Mouse (Mus musculus) midbrain, embryonic 12.5 days (tissue): ENCODE results near the gene Grid2ip. TPM values are rescaled to one million over a fixed set of nuclear protein-coding genes. Genes with fewer than 3 reads are reported as not detected.
"Not testable (repeated sequence)": the region's sequence is repeated elsewhere in the genome, so short reads cannot be mapped to it uniquely, and the experiment has no call there.

Experiments used
- ATAC-seq: fragments of 200-750 bp; cut with Nextera tagmentation; 2 replicates; pipeline ENCODE4 v1.8.0; 2017; ENCODE audit warnings: low read depth, moderate TSS enrichment, moderate library complexity; ENCODE audit not compliant: low FRiP score
- H3K27ac ChIP-seq: fragments of 300-500 bp; sonication (generic); replicated peaks from 2 replicates; pipeline ENCODE4 v1.5.1; 2016; ENCODE audit warnings: mild to moderate bottlenecking
- H3K27me3 ChIP-seq: fragments of 300-500 bp; sonication (generic); 2 replicates; pipeline ENCODE4 v1.6.1; 2016; ENCODE audit warnings: mild to moderate bottlenecking
- H3K36me3 ChIP-seq: fragments of 300-500 bp; sonication (generic); 2 replicates; pipeline ENCODE4 v1.6.1; 2016
- H3K4me1 ChIP-seq: fragments of 300-500 bp; sonication (generic); 2 replicates; pipeline ENCODE4 v1.6.1; 2016
- H3K4me2 ChIP-seq: fragments of 300-500 bp; sonication (generic); replicated peaks from 2 replicates; pipeline ENCODE4 v1.6.1; 2016; ENCODE audit warnings: mild to moderate bottlenecking, moderate library complexity
- H3K4me3 ChIP-seq: fragments of 300-500 bp; sonication (generic); 2 replicates; pipeline ENCODE4 v1.5.1; 2016; ENCODE audit warnings: mild to moderate bottlenecking
- H3K9ac ChIP-seq: fragments of 300-500 bp; sonication (generic); replicated peaks from 2 replicates; pipeline ENCODE4 v1.6.1; 2016; ENCODE audit warnings: mild to moderate bottlenecking, moderate library complexity
- H3K9me3 ChIP-seq: fragments of 300-500 bp; sonication (generic); 2 replicates; pipeline ENCODE4 v1.6.1; 2016; ENCODE audit warnings: mild to moderate bottlenecking
- WGBS: fragments of 180-500 bp; shearing (Covaris S2); methylation state at CpG from one replicate; pipeline ENCODE4 v1.1.7; 2016; 5-methylcytosine and 5-hydroxymethylcytosine counted together
- polyA plus RNA-seq: library from polyadenylated mRNA; unstranded; fragments of >200 nt; fragmentation: Nextera tagmentation; extraction: Ambion mirVana; gene quantifications from 2 replicates; pipeline ENCODE4 v1.2.1, GENCODE M21; 2016

Gene Grid2ip
- polyA plus RNA-seq, 1 experiment from 2014 or later = 0.24 TPM

- no peaks in the 10 kb centered on the region for H3K9me3 ChIP-seq
- H3K27ac ChIP-seq = no peak overlapping the region
- no peak overlapping the region for H3K9ac ChIP-seq
- peak overlapping the region; percentile 48 for H3K4me2 ChIP-seq
- peak overlapping the region; percentile 25 for H3K4me3 ChIP-seq
- WGBS = 2% methylated on average over 33 of the region's 36 CpGs
- ATAC-seq = no peak
- peaks cover 10% of the 10 kb centered on the region for H3K4me1 ChIP-seq
- peaks cover 93% of the 10 kb centered on the region for H3K27me3 ChIP-seq
- no peaks in the 10 kb centered on the region for H3K36me3 ChIP-seq
These were observed 12.6 kb downstream of the Grid2ip start for GRCm38 (mm10) chr5:143369611-143370255.

GRCm38 (mm10) chr5:143370416-143371145 lies 13.4 kb downstream of the Grid2ip start:
- Histone ChIP-seq H3K4me2 (peak overlapping the region; percentile 48), H3K27ac (no peak overlapping the region), H3K4me3 (peak overlapping the region; percentile 25), H3K9ac (no peak overlapping the region), H3K36me3 (no peaks in the 10 kb centered on the region), H3K27me3 (peaks cover 93% of the 10 kb centered on the region), H3K4me1 (peaks cover 9% of the 10 kb centered on the region; the same call in 1 of the 2 replicates), H3K9me3 (no peaks in the 10 kb centered on the region)
- ATAC-seq = no peak
- WGBS = 27% methylated on average over 17 of the region's 17 CpGs

DNA sequence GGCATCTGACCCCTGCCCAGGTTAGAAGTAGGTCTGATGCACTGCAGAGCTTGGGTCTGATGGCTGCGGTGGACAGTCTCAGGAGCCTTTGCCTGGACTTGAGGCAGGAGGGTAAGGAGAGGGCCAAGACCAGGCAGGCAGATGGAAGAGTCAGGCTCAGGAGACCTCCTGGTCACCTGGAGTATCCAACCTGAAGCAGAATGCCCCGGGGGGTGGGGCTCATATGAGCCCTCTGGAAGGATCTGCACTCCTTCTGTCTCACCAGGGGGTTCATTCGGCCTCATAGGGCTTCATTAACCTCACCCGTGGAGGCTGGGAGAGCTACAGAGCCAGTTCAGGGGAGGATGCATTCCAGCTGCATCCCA lies 14.0 kb downstream of the Grid2ip start:
- H3K36me3 ChIP-seq = no peaks in the 10 kb centered on the region
- no peak for ATAC-seq
- no peak overlapping the region for H3K4me3 ChIP-seq
- H3K9me3 ChIP-seq = no peaks in the 10 kb centered on the region
- no peak overlapping the region for H3K27ac ChIP-seq
- peaks cover 89% of the 10 kb centered on the region for H3K27me3 ChIP-seq
- no peak overlapping the region for H3K9ac ChIP-seq
- H3K4me1 ChIP-seq = peaks cover 9% of the 10 kb centered on the region; the same call in 1 of the 2 replicates
- H3K4me2 ChIP-seq = no peak overlapping the region
- 43% methylated on average over 4 of the region's 4 CpGs for WGBS

GRCm38 (mm10) chr5:143372818-143373217 lies 15.7 kb downstream of the Grid2ip start:
- Histone ChIP-seq H3K27ac (no peak overlapping the region), H3K4me3 (peak overlapping the region; percentile 23), H3K27me3 (peaks cover 79% of the 10 kb centered on the region), H3K4me2 (peak overlapping the region; percentile 42), H3K9me3 (0 out of 2 replicates have a peak, but pooled peaks cover 3% of the 10 kb centered on the region), H3K36me3 (no peaks in the 10 kb centered on the region), H3K9ac (no peak overlapping the region; the same call in 1 of the 2 replicates), H3K4me1 (peaks cover 9% of the 10 kb centered on the region; the same call in 1 of the 2 replicates)
- no peak for ATAC-seq
- WGBS = 2% methylated on average over 35 of the region's 35 CpGs

- Histone ChIP-seq H3K4me2 (peak overlapping the region; percentile 37), H3K9ac (no peak overlapping the region), H3K4me1 (0 out of 2 replicates have a peak, but pooled peaks cover 2% of the 10 kb centered on the region), H3K36me3 (no peaks in the 10 kb centered on the region), H3K4me3 (no peak overlapping the region), H3K9me3 (0 out of 2 replicates have a peak, but pooled peaks cover 3% of the 10 kb centered on the region), H3K27ac (no peak overlapping the region), H3K27me3 (peaks cover 55% of the 10 kb centered on the region)
- ATAC-seq = no peak
- 8% methylated on average over 21 of the region's 21 CpGs for WGBS
These were observed 18.1 kb downstream of the Grid2ip start for GRCm38 (mm10) chr5:143375242-143375641.

- Histone ChIP-seq H3K9me3 (0 out of 2 replicates have a peak, but pooled peaks cover 3% of the 10 kb centered on the region), H3K4me2 (no peak overlapping the region), H3K27ac (no peak overlapping the region), H3K9ac (no peak overlapping the region), H3K36me3 (no peaks in the 10 kb centered on the region), H3K27me3 (peaks cover 46% of the 10 kb centered on the region), H3K4me1 (0 out of 2 replicates have a peak, but pooled peaks cover 2% of the 10 kb centered on the region), H3K4me3 (no peak overlapping the region)
- no peak for ATAC-seq
- 84% methylated on average over 4 of the region's 4 CpGs for WGBS
These were observed 19.0 kb downstream of the Grid2ip start for GRCm38 (mm10) chr5:143376156-143376555.

DNA sequence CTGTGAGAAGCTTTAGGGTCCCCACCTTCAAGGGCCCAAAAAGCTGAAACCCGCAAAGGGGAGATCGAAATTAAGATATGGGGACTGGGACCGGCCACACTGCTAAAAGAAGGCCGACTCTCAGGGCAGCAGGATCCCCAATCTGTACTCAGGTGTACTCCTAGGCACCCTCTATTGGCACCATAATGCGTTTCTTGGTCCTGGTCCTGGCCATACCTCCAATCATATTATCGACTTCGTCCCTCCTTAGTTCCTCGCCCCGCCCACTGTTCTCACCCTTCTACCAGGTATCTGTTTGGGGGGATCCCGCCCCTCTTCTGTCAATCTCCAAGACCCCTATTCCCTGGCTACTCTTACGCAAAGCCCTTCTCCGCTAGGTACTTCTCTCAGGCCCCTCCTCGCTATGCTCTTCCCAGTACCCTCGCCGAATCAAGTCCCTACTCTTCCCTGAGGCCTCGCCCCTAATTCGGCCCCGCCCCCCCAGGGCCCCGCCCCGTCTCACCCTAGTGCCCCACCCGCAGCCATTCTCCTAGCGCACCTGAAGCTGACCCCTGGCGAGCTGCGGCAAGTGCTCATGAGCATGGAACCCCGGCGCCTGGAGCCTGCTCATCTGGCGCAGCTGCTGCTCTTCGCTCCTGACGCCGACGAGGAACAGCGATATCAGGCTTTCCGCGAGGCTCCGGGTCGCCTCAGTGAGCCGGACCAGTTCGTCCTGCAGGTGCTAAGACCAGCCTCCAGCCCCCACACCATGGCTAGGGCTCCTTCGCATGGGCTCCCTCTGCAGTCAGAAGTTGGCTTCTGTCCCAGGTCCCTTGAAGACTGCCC lies 29.9 kb downstream of the Grid2ip start:
- H3K27ac ChIP-seq = no peak overlapping the region
- H3K9ac ChIP-seq = peak overlapping the region; percentile 11; the same call in 1 of the 2 replicates
- H3K4me2 ChIP-seq = peak overlapping the region; percentile 63
- ATAC-seq = no peak
- H3K4me1 ChIP-seq = peaks cover 9% of the 10 kb centered on the region
- H3K36me3 ChIP-seq = no peaks in the 10 kb centered on the region
- 7% methylated on average over 39 of the region's 39 CpGs for WGBS
- peak overlapping the region; percentile 35 for H3K4me3 ChIP-seq
- no peaks in the 10 kb centered on the region for H3K9me3 ChIP-seq
- H3K27me3 ChIP-seq = peaks cover 43% of the 10 kb centered on the region

GRCm38 (mm10) chr5:143394184-143394583 lies 37.0 kb downstream of the Grid2ip start:
- 80% methylated on average over 7 of the region's 7 CpGs for WGBS
- H3K9me3 ChIP-seq = no peaks in the 10 kb centered on the region; the same call in 1 of the 2 replicates
- no peak for ATAC-seq
- no peaks in the 10 kb centered on the region for H3K36me3 ChIP-seq
- no peaks in the 10 kb centered on the region for H3K4me1 ChIP-seq
- no peak overlapping the region for H3K4me3 ChIP-seq
- H3K9ac ChIP-seq = no peak overlapping the region
- peaks cover under 1% of the 10 kb centered on the region for H3K27me3 ChIP-seq
- H3K4me2 ChIP-seq = no peak overlapping the region
- H3K27ac ChIP-seq = no peak overlapping the region

DNA sequence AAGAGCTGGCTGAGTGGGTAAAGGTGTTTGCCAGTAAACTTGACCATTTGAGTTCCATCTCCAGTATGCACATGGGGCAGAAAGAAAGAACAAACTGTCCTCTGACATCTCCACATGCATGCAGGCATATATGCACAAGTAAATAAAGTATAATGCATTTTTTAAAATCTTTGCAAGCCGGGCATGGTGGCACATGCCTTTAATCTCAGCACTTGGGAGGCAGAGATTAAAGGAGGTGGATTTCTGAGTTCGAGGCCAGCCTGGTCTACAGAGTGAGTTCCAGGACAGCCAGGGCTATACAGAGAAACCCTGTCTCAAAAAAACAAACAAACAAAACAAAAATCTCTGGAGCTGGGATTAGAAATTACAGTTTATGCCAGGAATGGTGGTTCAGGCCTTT lies 37.8 kb downstream of the Grid2ip start:
- H3K9ac ChIP-seq, H3K36me3 ChIP-seq, H3K27me3 ChIP-seq, H3K9me3 ChIP-seq, H3K4me1 ChIP-seq, ATAC-seq, H3K27ac ChIP-seq, H3K4me2 ChIP-seq, H3K4me3 ChIP-seq: not testable (repeated sequence)
- WGBS = 93% methylated on average over 2 of the region's 2 CpGs

DNA sequence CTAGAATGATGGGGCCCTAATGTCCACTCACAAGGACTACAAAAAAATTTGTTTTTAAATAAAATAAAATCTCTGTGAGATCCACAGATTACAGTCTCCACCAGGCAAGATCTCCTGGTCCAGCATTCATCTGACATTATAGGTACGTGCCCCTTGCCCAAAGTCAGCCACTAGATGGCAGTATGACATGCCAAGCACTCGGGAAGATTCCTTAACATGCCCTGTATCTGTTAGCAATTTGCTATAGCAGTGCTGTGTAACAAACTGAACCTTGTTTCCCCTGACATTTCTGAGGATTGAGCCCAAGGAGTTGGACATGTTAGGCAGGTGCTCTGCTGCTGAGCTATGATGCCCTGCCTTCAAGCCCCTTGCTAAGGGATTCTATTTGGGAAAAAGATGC lies 38.5 kb downstream of the Grid2ip start:
- Histone ChIP-seq H3K4me1 (no peaks in the 10 kb centered on the region), H3K9ac (no peak overlapping the region), H3K4me3 (no peak overlapping the region), H3K36me3 (no peaks in the 10 kb centered on the region), H3K27me3 (no peaks in the 10 kb centered on the region), H3K4me2 (no peak overlapping the region), H3K9me3 (no peaks in the 10 kb centered on the region; the same call in 1 of the 2 replicates), H3K27ac (no peak overlapping the region)
- 49% methylated on average over 2 of the region's 2 CpGs for WGBS
- ATAC-seq = no peak

DNA sequence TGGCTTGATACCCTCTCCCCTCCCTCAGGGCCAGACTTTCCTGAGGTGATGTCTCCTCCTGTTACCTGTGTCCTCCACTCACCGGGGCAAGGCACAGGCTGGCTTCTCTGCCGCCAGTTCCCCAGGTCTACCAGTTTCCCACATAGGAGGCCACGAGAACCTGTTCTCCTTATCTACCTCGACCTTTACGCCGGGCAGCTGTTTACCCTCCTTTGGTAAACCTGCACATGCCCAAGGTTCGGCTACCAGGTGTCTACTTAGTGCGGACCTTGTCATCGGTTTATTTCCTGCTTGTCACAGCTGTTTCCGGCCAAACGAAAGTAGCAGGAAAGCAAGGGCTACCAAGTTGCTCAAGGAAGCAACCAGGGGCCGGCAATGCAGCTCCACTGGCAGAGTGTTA lies 43.4 kb downstream of the Grid2ip start:
- Histone ChIP-seq H3K27ac (no peak overlapping the region), H3K4me2 (no peak overlapping the region), H3K4me1 (peaks cover 18% of the 10 kb centered on the region), H3K27me3 (no peaks in the 10 kb centered on the region), H3K9me3 (no peaks in the 10 kb centered on the region), H3K36me3 (no peaks in the 10 kb centered on the region), H3K9ac (no peak overlapping the region), H3K4me3 (no peak overlapping the region)
- no peak for ATAC-seq
- WGBS = 89% methylated on average over 12 of the region's 12 CpGs
